Mouse (Mus musculus): Measurements from ENCODE around the gene Tmem38b. TPM values are rescaled to one million over a fixed set of nuclear protein-coding genes. Genes with fewer than 3 reads are reported as not detected.

Tmem38b gene
- polyA plus RNA-seq, 1 experiment from 2014 or later, result 4.7 TPM

Other genes starting within 250 kb of the Tmem38b start
- 17.6 and 19.4 TPM in 2 replicates for gene Fsd1l, start 194.6 kb upstream of the Tmem38b start, polyA plus RNA-seq (2014; fragmentation: Nextera tagmentation; extraction: Ambion mirVana)
- gene Fktn, start 112.0 kb upstream of the Tmem38b start, polyA plus RNA-seq (2014; fragmentation: Nextera tagmentation; extraction: Ambion mirVana), result 17.5 and 19.2 TPM in 2 replicates
- 0.20 and 0.28 TPM in 2 replicates for gene Tal2, start 46.3 kb upstream of the Tmem38b start, polyA plus RNA-seq (2014; fragmentation: Nextera tagmentation; extraction: Ambion mirVana)

All from neural tube, embryonic 11.5 days (tissue).